Mouse (Mus musculus) CH12.LX (cell line): Measurements from ENCODE around the gene Hyou1. TPM values are rescaled to one million over a fixed set of nuclear protein-coding genes. Genes with fewer than 3 reads are reported as not detected.

ENCODE experiments used
- DNase-seq: peaks from one replicate; pipeline ENCODE4 v3.0.0-alpha.2; 2013; ENCODE audit errors: extremely low read depth
- H3K27ac ChIP-seq: 2 replicates; pipeline ENCODE4 v1.5.1; 2012; ENCODE audit warnings: low read depth, mild to moderate bottlenecking, control low read depth, moderate library complexity; ENCODE audit not compliant: insufficient read depth
- H3K27me3 ChIP-seq: replicated peaks from 2 replicates; pipeline ENCODE3; 2012; ENCODE audit warnings: inconsistent platforms
- H3K36me3 ChIP-seq, 2 experiments: replicated peaks in 1 of 2; 2 replicates each; pipeline versions ENCODE3 to v1.6.1; 2012; ENCODE audit warnings: inconsistent platforms in 1 of 2, low read length in 1 of 2, mild to moderate bottlenecking in 1 of 2, mixed read lengths in 1 of 2, moderate library complexity in 1 of 2; ENCODE audit not compliant: control insufficient read depth in 1 of 2, insufficient read depth in 1 of 2
- H3K4me1 ChIP-seq, 2 experiments: 2 replicates each; pipeline ENCODE4 v1.6.1; 2012; ENCODE audit warnings: inconsistent platforms in 1 of 2, moderate library complexity in 1 of 2; ENCODE audit not compliant: insufficient read depth in 2 of 2, control insufficient read depth in 1 of 2
- H3K4me2 ChIP-seq: 2 replicates; pipeline ENCODE4 v1.6.1; 2012; ENCODE audit warnings: low read depth, mild to moderate bottlenecking, control low read depth; ENCODE audit not compliant: poor library complexity, insufficient read depth, severe bottlenecking
- H3K4me3 ChIP-seq, 3 experiments: fragments of 150-350 bp in 1 of 3; sonication (generic) in 1 of 3; replicated peaks in 1 of 3; 2 replicates each; pipeline versions ENCODE3 to v1.5.1; 2011 to 2012; ENCODE audit warnings: low read depth in 2 of 3, low read length in 2 of 3, mild to moderate bottlenecking in 2 of 3, moderate library complexity in 2 of 3, control low read depth in 1 of 3, improper control_type of control experiment in 1 of 3, inconsistent platforms in 1 of 3, mixed read lengths in 1 of 3; ENCODE audit not compliant: poor library complexity in 1 of 3
- H3K79me2 ChIP-seq: replicated peaks from 2 replicates; pipeline ENCODE4 v1.6.1; 2012; ENCODE audit warnings: mild to moderate bottlenecking, moderate library complexity; ENCODE audit not compliant: control insufficient read depth, poor library complexity, insufficient read depth, severe bottlenecking; ENCODE audit errors: extremely low read depth
- H3K9ac ChIP-seq: 2 replicates; pipeline ENCODE4 v1.6.1; 2012; ENCODE audit warnings: low read depth, mild to moderate bottlenecking, control low read depth, moderate library complexity; ENCODE audit not compliant: insufficient read depth
- H3K9me3 ChIP-seq: replicated peaks from 2 replicates; pipeline ENCODE3; 2012; ENCODE audit warnings: low read length, inconsistent platforms, mixed read lengths
- CHD2 ChIP-seq: IDR thresholded peaks from 2 replicates; pipeline ENCODE4 v1.6.1; 2011; ENCODE audit warnings: low read length, improper control_type of control experiment
- EP300 ChIP-seq: IDR thresholded peaks from 2 replicates; pipeline ENCODE4 v1.6.1; 2011; ENCODE audit warnings: low read length, improper control_type of control experiment
- GABPA ChIP-seq: IDR thresholded peaks from 2 replicates; pipeline ENCODE4 v1.6.1; 2012; ENCODE audit warnings: low read depth, low read length, improper control_type of control experiment, inconsistent platforms; ENCODE audit not compliant: insufficient replicate concordance
- MAX ChIP-seq: IDR thresholded peaks from 2 replicates; pipeline ENCODE4 v1.6.1; 2011; ENCODE audit warnings: low read length, improper control_type of control experiment
- MAZ ChIP-seq: IDR thresholded peaks from 2 replicates; pipeline ENCODE4 v1.6.1; 2012; ENCODE audit warnings: low read depth, mild to moderate bottlenecking, inconsistent platforms, low read length, improper control_type of control experiment, moderate library complexity
- MYC ChIP-seq: IDR thresholded peaks from 2 replicates; pipeline ENCODE4 v1.6.1; 2011; ENCODE audit warnings: low read depth, mild to moderate bottlenecking, improper control_type of control experiment, low read length
- NELFE ChIP-seq: IDR thresholded peaks from 2 replicates; pipeline ENCODE4 v1.6.1; 2011; ENCODE audit warnings: low read depth, low read length, improper control_type of control experiment
- RAD21 ChIP-seq: IDR thresholded peaks from 2 replicates; pipeline ENCODE4 v1.6.1; 2011; ENCODE audit warnings: low read depth, mild to moderate bottlenecking, low read length, improper control_type of control experiment, moderate library complexity
- SMC3 ChIP-seq: IDR thresholded peaks from 2 replicates; pipeline ENCODE4 v1.6.1; 2011; ENCODE audit warnings: low read depth, low read length, improper control_type of control experiment
- TBP ChIP-seq: conservative IDR thresholded peaks from 2 replicates; pipeline ENCODE4 v1.6.1; 2011; ENCODE audit warnings: low read depth, low read length, improper control_type of control experiment
- TCF12 ChIP-seq: IDR thresholded peaks from 2 replicates; pipeline ENCODE4 v1.6.1; 2014; ENCODE audit warnings: low read depth, mild to moderate bottlenecking, inconsistent platforms, low read length, improper control_type of control experiment
- USF1 ChIP-seq: IDR thresholded peaks from 2 replicates; pipeline ENCODE4 v1.6.1; 2014; ENCODE audit warnings: low read depth, mild to moderate bottlenecking, inconsistent platforms, low read length, improper control_type of control experiment
- ZKSCAN1 ChIP-seq: IDR thresholded peaks from 2 replicates; pipeline ENCODE4 v1.6.1; 2012; ENCODE audit warnings: low read depth, inconsistent platforms, low read length, improper control_type of control experiment, borderline replicate concordance
- dilution Hi-C: fragments of 300-500 bp; cut with MboI; formaldehyde crosslinking; loops from 2 replicates; pipeline ENCODE4 v1.14.3; 2020; ENCODE audit warnings: low sequenced_read_pairs; ENCODE audit not compliant: extremely low pct_unique_long_range_greater_than_20kb, extremely low pct_ligation_motif_present
- in situ Hi-C: fragments of 300-500 bp; cut with MboI; formaldehyde crosslinking; loops from 3 replicates; pipeline ENCODE4 v1.14.3; 2019; ENCODE audit warnings: low sequenced_read_pairs, low pct_ligation_motif_present, low pct_unique_long_range_greater_than_20kb, mixed read lengths
- polyA plus RNA-seq: library from polyadenylated mRNA; unstranded; fragments of >175 nt; gene quantifications from 2 replicates; pipeline ENCODE4 v1.2.1, GENCODE M21; 2012; ENCODE audit warnings: low read depth; ENCODE audit not compliant: insufficient read length
- total RNA-seq, 2 experiments: library from RNA; depleted of rRNA; stranded (reverse); fragments of 300-350 nt in 1 of 2; fragments of >200 nt in 1 of 2; gene quantifications; 2 replicates each; pipeline ENCODE4 v1.2.3; 2012 to 2014

Hyou1 gene
- total and polyA plus RNA-seq, 3 experiments: 32.6 to 89.9 (median 88.7) TPM

DNA sequence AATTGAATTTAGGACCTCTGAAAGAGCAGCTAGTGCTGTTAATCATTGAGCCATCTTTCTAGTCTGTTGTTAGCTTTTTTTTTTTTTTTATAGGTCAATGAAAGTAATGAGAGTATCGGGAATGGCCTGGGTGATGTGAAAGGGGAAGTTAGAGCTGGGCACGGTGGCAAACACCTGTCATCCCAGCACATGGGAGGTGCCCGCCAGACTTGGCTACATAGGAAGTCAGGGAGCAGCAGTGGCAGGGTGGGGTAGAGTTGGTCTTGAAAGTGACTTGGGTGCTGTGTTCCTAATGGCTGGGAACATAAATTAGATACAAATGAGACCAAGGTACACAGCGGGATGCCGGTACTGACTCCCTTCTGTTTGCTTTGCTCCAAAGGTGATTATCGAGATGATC is 48.6 kb upstream of the Hyou1 start:
- DNase-seq: no peak
- in situ Hi-C loops: no loop called here
- H3K4me1 ChIP-seq: peaks cover 8 to 43% of the 10 kb centered on the region in 2 experiments
- H3K27me3 ChIP-seq: no peaks in the 10 kb centered on the region
- peaks cover 15% of the 10 kb centered on the region for H3K79me2 ChIP-seq
- no peak for TF ChIP-seq GABPA
- no peak for TF ChIP-seq MAZ
- no peak for TF ChIP-seq RAD21
- TF ChIP-seq TBP: no peak
- TF ChIP-seq MAX: no peak
- no peak for TF ChIP-seq SMC3
- no peak for TF ChIP-seq NELFE
- no peak for TF ChIP-seq CHD2
- TF ChIP-seq EP300: no peak
- TF ChIP-seq, all 38 proteins: peak for 0
- no peak overlapping the region for H3K9ac ChIP-seq
- peaks cover 33 to 55% of the 10 kb centered on the region in 2 experiments for H3K36me3 ChIP-seq
- dilution Hi-C loops: no loop called here
- H3K27ac ChIP-seq: no peak overlapping the region
- no peak overlapping the region for H3K4me3 ChIP-seq
- no peak overlapping the region for H3K4me2 ChIP-seq
- no peaks in the 10 kb centered on the region for H3K9me3 ChIP-seq

DNA sequence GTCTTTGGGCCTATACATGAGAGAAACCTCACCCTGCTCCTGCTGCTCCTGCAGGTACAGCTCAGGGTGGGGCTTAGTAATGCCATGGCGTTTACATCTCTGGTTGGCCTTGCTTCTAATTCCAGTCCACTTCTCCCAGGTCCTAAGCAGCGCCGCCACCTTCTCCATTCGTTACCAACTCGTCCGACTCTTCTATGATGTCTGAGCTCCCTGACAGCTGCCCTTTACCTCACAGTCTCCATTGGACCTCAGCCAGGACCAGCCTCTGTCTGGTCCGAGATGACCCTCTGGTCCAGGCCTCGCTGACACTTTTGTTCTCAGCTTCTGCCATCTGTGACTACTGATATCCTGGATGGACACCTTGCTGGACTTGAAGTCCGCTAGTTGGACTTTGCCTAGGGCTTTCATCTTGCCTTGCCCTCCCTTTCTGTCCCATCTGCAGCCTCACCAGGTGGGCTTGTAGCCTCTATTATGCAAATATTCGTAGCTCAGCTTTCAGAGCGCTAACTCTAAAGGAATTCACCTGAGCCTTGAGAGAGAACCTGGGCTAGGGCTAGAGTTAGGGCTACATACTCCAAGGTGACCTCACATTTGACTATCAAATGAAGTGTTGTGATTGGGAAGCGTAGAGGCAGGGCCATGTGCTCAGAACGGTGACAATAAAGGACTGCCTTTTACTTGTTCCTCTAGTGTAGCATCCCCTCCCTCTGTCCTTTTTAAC is 46.2 kb upstream of the Hyou1 start:
- H3K4me3 ChIP-seq: peak overlapping the region in 1 of 3 experiments; percentile 87

More for the DNA sequence above, 46.2 kb upstream of the Hyou1 start:
- Histone ChIP-seq H3K9me3 (no peaks in the 10 kb centered on the region), H3K36me3 (peaks cover 48 to 68% of the 10 kb centered on the region in 2 experiments), H3K79me2 (peaks cover 33% of the 10 kb centered on the region), H3K27ac (no peak overlapping the region), H3K4me2 (no peak overlapping the region), H3K4me1 (peaks cover 10 to 47% of the 10 kb centered on the region in 2 experiments; a peak in 2 of 4 replicates), H3K27me3 (no peaks in the 10 kb centered on the region), H3K9ac (no peak overlapping the region)
- TF ChIP-seq TCF12 (0 out of 2 replicates have a peak, but pooled peaks have one; percentile 28), MAX (peak; percentile 73; the same call in 1 of the 2 replicates), MAZ (no peak), ZKSCAN1 (no peak), MYC (peak; percentile 84), USF1 (no peak)
- dilution Hi-C loops (no loop called here), in situ Hi-C loops (no loop called here)
- peak; percentile 63 for DNase-seq
